Mouse (Mus musculus) urinary bladder, postnatal 10 days (tissue): ENCODE measurements around the gene Phlda2.

Source experiments
- DNase-seq: peaks from one replicate; pipeline ENCODE4 v3.0.0; 2022; ENCODE audit warnings: low spot score

Phlda2 gene

GRCm38 (mm10) chr7:143461920-143462319 is 41.0 kb downstream of the Phlda2 start:
- DNase-seq, result no peak

- no peak for DNase-seq
Measured at GRCm38 (mm10) chr7:143461294-143461870, 41.6 kb downstream of the Phlda2 start.

GRCm38 (mm10) chr7:143460874-143461273 is 42.1 kb downstream of the Phlda2 start, which contains the start of gene Cdkn1c:
TSS of gene Cdkn1c (minus strand) at chr7:143461050.
- peak; percentile 45 for DNase-seq

GRCm38 (mm10) chr7:143460217-143460834 is 42.6 kb downstream of the Phlda2 start:
- DNase-seq, result no peak

GRCm38 (mm10) chr7:143459332-143460211 is 43.4 kb downstream of the Phlda2 start:
- DNase-seq, result no peak

GRCm38 (mm10) chr7:143458963-143459331 is 44.0 kb downstream of the Phlda2 start:
- DNase-seq, result no peak
